Mouse (Mus musculus): ENCODE results near the gene Stk24.

Stk24 gene

GRCm38 (mm10) chr14:121261229-121261879 is 118.5 kb downstream of the Stk24 start:
- no peak for DNase-seq (ENCODE audit: low spot score)

GRCm38 (mm10) chr14:121259789-121260188 is 120.0 kb downstream of the Stk24 start:
- DNase-seq (ENCODE audit: low spot score) = peak; percentile 40

- DNase-seq (ENCODE audit: low spot score) = no peak
Measured at GRCm38 (mm10) chr14:121259332-121259731, 120.5 kb downstream of the Stk24 start.

GRCm38 (mm10) chr14:121256896-121257295 is 122.9 kb downstream of the Stk24 start:
- no peak for DNase-seq (ENCODE audit: low spot score)

GRCm38 (mm10) chr14:121255469-121255868 is 124.3 kb downstream of the Stk24 start:
- DNase-seq (ENCODE audit: low spot score) = no peak

GRCm38 (mm10) chr14:121254869-121255268 is 124.9 kb downstream of the Stk24 start:
- DNase-seq (ENCODE audit: low spot score) = no peak

- DNase-seq (ENCODE audit: low spot score) = no peak
Measured at GRCm38 (mm10) chr14:121252542-121252941, 127.3 kb downstream of the Stk24 start.

GRCm38 (mm10) chr14:121251708-121252107 is 128.1 kb downstream of the Stk24 start:
- DNase-seq (ENCODE audit: low spot score) = no peak

- no peak for DNase-seq (ENCODE audit: low spot score)
Measured at GRCm38 (mm10) chr14:121251099-121251498, 128.7 kb downstream of the Stk24 start.

GRCm38 (mm10) chr14:121248346-121248745 is 131.5 kb downstream of the Stk24 start:
- DNase-seq (ENCODE audit: low spot score) = no peak

GRCm38 (mm10) chr14:121247287-121247686 is 132.5 kb downstream of the Stk24 start:
- no peak for DNase-seq (ENCODE audit: low spot score)

GRCm38 (mm10) chr14:121246048-121246731 is 133.6 kb downstream of the Stk24 start:
- DNase-seq (ENCODE audit: low spot score) = no peak

- no peak for DNase-seq (ENCODE audit: low spot score)
Measured at GRCm38 (mm10) chr14:121244104-121244503, 135.7 kb downstream of the Stk24 start.

GRCm38 (mm10) chr14:121239386-121239785 is 140.4 kb downstream of the Stk24 start:
- no peak for DNase-seq (ENCODE audit: low spot score)

GRCm38 (mm10) chr14:121238727-121239126 is 141.1 kb downstream of the Stk24 start:
- DNase-seq (ENCODE audit: low spot score) = no peak

GRCm38 (mm10) chr14:121236736-121237135 is 143.1 kb downstream of the Stk24 start:
- no peak for DNase-seq (ENCODE audit: low spot score)
